Mouse (Mus musculus): ENCODE results near the gene Bscl2.

- TF ChIP-seq CTCF (IDR thresholded peaks at IDR 0.05; ENCODE audit: extremely low read depth, insufficient read depth, insufficient read length, insufficient replicate concordance): no peak
- no peak for TF ChIP-seq POLR2A (IDR thresholded peaks at IDR 0.05; ENCODE audit: low read depth, low read length)
These were observed 50.6 kb downstream of the Bscl2 start for GRCm38 (mm10) chr19:8887585-8888463.
